Mouse (Mus musculus) myocyte (in vitro differentiated cells): ENCODE data around the gene Zfp473.

Experiments used
- CEBPB ChIP-seq: IDR thresholded peaks from 2 replicates; pipeline ENCODE4 v1.6.1; 2011; ENCODE audit warnings: mild to moderate bottlenecking, moderate library complexity; ENCODE audit not compliant: poor library complexity, insufficient read depth, severe bottlenecking
- E2F4 ChIP-seq: IDR thresholded peaks from one replicate; pipeline ENCODE4 v1.6.1; 2011; ENCODE audit warnings: mild to moderate bottlenecking, control low read depth, moderate library complexity; ENCODE audit not compliant: insufficient read depth
- MAX ChIP-seq: IDR thresholded peaks from one replicate; pipeline ENCODE4 v1.6.1; 2011; ENCODE audit warnings: low read depth, mild to moderate bottlenecking, control low read depth
- MYOD1 ChIP-seq, 3 experiments: IDR thresholded peaks; one replicate each; pipeline ENCODE4 v1.6.1; 2011; ENCODE audit warnings: control low read depth in 2 of 3, low read depth in 2 of 3, mild to moderate bottlenecking in 2 of 3, moderate library complexity in 1 of 3; ENCODE audit not compliant: insufficient read length in 2 of 3, control insufficient read depth in 1 of 3
- MYOG ChIP-seq, 3 experiments: IDR thresholded peaks; one replicate each; pipeline ENCODE4 v1.6.1; 2011; ENCODE audit warnings: control low read depth in 2 of 3, low read depth in 2 of 3, mild to moderate bottlenecking in 2 of 3; ENCODE audit not compliant: insufficient read length in 2 of 3, control insufficient read depth in 1 of 3, insufficient read depth in 1 of 3
- POLR2A ChIP-seq: IDR thresholded peaks from one replicate; pipeline ENCODE4 v1.6.1; 2011; ENCODE audit warnings: low read depth, mild to moderate bottlenecking, control low read depth, moderate library complexity; ENCODE audit not compliant: insufficient read length
- POLR2AphosphoS2 ChIP-seq: IDR thresholded peaks from one replicate; pipeline ENCODE4 v1.6.1; 2011; ENCODE audit warnings: low read depth, control low read depth; ENCODE audit not compliant: insufficient read length
- REST ChIP-seq: IDR thresholded peaks from one replicate; pipeline ENCODE4 v1.6.1; 2011; ENCODE audit warnings: mild to moderate bottlenecking, control low read depth, moderate library complexity; ENCODE audit not compliant: insufficient read depth, insufficient read length
- SRF ChIP-seq: IDR thresholded peaks from one replicate; pipeline ENCODE4 v1.6.1; 2011; ENCODE audit warnings: low read depth; ENCODE audit not compliant: control insufficient read depth, insufficient read length
- TCF12 ChIP-seq: IDR thresholded peaks from one replicate; pipeline ENCODE4 v1.6.1; 2011; ENCODE audit warnings: mild to moderate bottlenecking, control low read depth; ENCODE audit not compliant: poor library complexity, insufficient read depth, severe bottlenecking
- TCF3 ChIP-seq: IDR thresholded peaks from one replicate; pipeline ENCODE4 v1.6.1; 2011; ENCODE audit warnings: low read depth, control low read depth; ENCODE audit not compliant: insufficient read length
- USF1 ChIP-seq: IDR thresholded peaks from one replicate; pipeline ENCODE4 v1.6.1; 2011; ENCODE audit warnings: low read depth, mild to moderate bottlenecking, control low read depth, moderate library complexity

DNA sequence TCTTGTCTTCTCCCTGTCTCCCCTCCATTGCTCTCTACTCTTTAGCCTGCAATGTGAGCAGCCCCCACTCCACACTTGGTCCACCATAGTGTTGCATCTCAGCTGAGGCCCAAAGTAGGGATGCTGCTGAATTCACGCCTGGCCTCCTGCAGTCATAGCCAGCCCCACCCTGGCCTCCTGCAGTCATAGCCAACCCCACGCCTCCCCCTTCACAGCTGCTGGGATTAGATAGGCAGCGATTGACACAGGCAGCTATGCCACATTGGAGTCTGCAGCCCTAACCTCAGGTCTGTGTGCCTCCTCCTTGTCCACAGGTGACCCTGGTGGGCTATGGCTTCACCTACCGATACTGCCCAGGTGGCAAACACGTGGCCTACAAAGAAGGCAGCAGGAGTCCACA, 17.3 kb upstream of the Zfp473 start:
- TF ChIP-seq SRF (no peak), USF1 (no peak), MAX (no peak), POLR2A (no peak), TCF12 (no peak), E2F4 (no peak), MYOG (IDR thresholded peaks at IDR 0.05; ENCODE audit: control insufficient read depth in 1 of 3, insufficient read depth in 1 of 3, insufficient read length in 2 of 3, low read depth in 2 of 3) (no peak), TCF3 (no peak), POLR2AphosphoS2 (no peak), MYOD1 (IDR thresholded peaks at IDR 0.05; ENCODE audit: control insufficient read depth in 1 of 3, insufficient read length in 2 of 3, low read depth in 2 of 3) (no peak), REST (no peak), CEBPB (no peak)
